Mouse (Mus musculus) CH12.LX (cell line): ENCODE measurements around the gene Nucb1. TPM values are rescaled to one million over a fixed set of nuclear protein-coding genes. Genes with fewer than 3 reads are reported as not detected.
"Not testable (repeated sequence)": the region's sequence is repeated elsewhere in the genome, so short reads cannot be mapped to it uniquely, and the experiment has no call there.

ENCODE experiments used
- DNase-seq: peaks from one replicate; pipeline ENCODE4 v3.0.0-alpha.2; 2013; ENCODE audit errors: extremely low read depth
- H3K27ac ChIP-seq: 2 replicates; pipeline ENCODE4 v1.5.1; 2012; ENCODE audit warnings: low read depth, mild to moderate bottlenecking, control low read depth, moderate library complexity; ENCODE audit not compliant: insufficient read depth
- H3K27me3 ChIP-seq: replicated peaks from 2 replicates; pipeline ENCODE3; 2012; ENCODE audit warnings: inconsistent platforms
- H3K36me3 ChIP-seq, 2 experiments: replicated peaks in 1 of 2; 2 replicates each; pipeline versions ENCODE3 to v1.6.1; 2012; ENCODE audit warnings: inconsistent platforms in 1 of 2, low read length in 1 of 2, mild to moderate bottlenecking in 1 of 2, mixed read lengths in 1 of 2, moderate library complexity in 1 of 2; ENCODE audit not compliant: control insufficient read depth in 1 of 2, insufficient read depth in 1 of 2
- H3K4me1 ChIP-seq, 2 experiments: 2 replicates each; pipeline ENCODE4 v1.6.1; 2012; ENCODE audit warnings: inconsistent platforms in 1 of 2, moderate library complexity in 1 of 2; ENCODE audit not compliant: insufficient read depth in 2 of 2, control insufficient read depth in 1 of 2
- H3K4me2 ChIP-seq: 2 replicates; pipeline ENCODE4 v1.6.1; 2012; ENCODE audit warnings: low read depth, mild to moderate bottlenecking, control low read depth; ENCODE audit not compliant: poor library complexity, insufficient read depth, severe bottlenecking
- H3K4me3 ChIP-seq, 3 experiments: fragments of 150-350 bp in 1 of 3; sonication (generic) in 1 of 3; replicated peaks in 1 of 3; 2 replicates each; pipeline versions ENCODE3 to v1.5.1; 2011 to 2012; ENCODE audit warnings: low read depth in 2 of 3, low read length in 2 of 3, mild to moderate bottlenecking in 2 of 3, moderate library complexity in 2 of 3, control low read depth in 1 of 3, improper control_type of control experiment in 1 of 3, inconsistent platforms in 1 of 3, mixed read lengths in 1 of 3; ENCODE audit not compliant: poor library complexity in 1 of 3
- H3K79me2 ChIP-seq: replicated peaks from 2 replicates; pipeline ENCODE4 v1.6.1; 2012; ENCODE audit warnings: mild to moderate bottlenecking, moderate library complexity; ENCODE audit not compliant: control insufficient read depth, poor library complexity, insufficient read depth, severe bottlenecking; ENCODE audit errors: extremely low read depth
- H3K9ac ChIP-seq: 2 replicates; pipeline ENCODE4 v1.6.1; 2012; ENCODE audit warnings: low read depth, mild to moderate bottlenecking, control low read depth, moderate library complexity; ENCODE audit not compliant: insufficient read depth
- H3K9me3 ChIP-seq: replicated peaks from 2 replicates; pipeline ENCODE3; 2012; ENCODE audit warnings: low read length, inconsistent platforms, mixed read lengths
- BHLHE40 ChIP-seq: IDR thresholded peaks from 2 replicates; pipeline ENCODE4 v1.6.1; 2011; ENCODE audit warnings: mild to moderate bottlenecking, low read depth, low read length, improper control_type of control experiment
- CHD1 ChIP-seq: IDR thresholded peaks from 2 replicates; pipeline ENCODE4 v1.6.1; 2012; ENCODE audit warnings: low read depth, low read length, improper control_type of control experiment, inconsistent platforms
- CHD2 ChIP-seq: IDR thresholded peaks from 2 replicates; pipeline ENCODE4 v1.6.1; 2011; ENCODE audit warnings: low read length, improper control_type of control experiment
- CTCF ChIP-seq, 2 experiments: IDR thresholded peaks in 1 of 2; conservative IDR thresholded peaks in 1 of 2; 2 replicates each; pipeline ENCODE4 v1.5.1; 2011 to 2012; ENCODE audit warnings: low read depth in 2 of 2, low read length in 2 of 2, improper control_type of control experiment in 1 of 2, inconsistent platforms in 1 of 2, mild to moderate bottlenecking in 1 of 2, moderate library complexity in 1 of 2
- ELF1 ChIP-seq: IDR thresholded peaks from 2 replicates; pipeline ENCODE4 v1.6.1; 2014; ENCODE audit warnings: low read depth, mild to moderate bottlenecking, inconsistent platforms, low read length, improper control_type of control experiment
- EP300 ChIP-seq: IDR thresholded peaks from 2 replicates; pipeline ENCODE4 v1.6.1; 2011; ENCODE audit warnings: low read length, improper control_type of control experiment
- IRF4 ChIP-seq: IDR thresholded peaks from 2 replicates; pipeline ENCODE4 v1.6.1; 2014; ENCODE audit warnings: low read depth, mild to moderate bottlenecking, inconsistent platforms, low read length, improper control_type of control experiment
- JUN ChIP-seq: IDR thresholded peaks from 2 replicates; pipeline ENCODE4 v1.6.1; 2011; ENCODE audit warnings: low read depth, mild to moderate bottlenecking, low read length, improper control_type of control experiment, moderate library complexity; ENCODE audit not compliant: insufficient read depth
- JUND ChIP-seq: conservative IDR thresholded peaks from 2 replicates; pipeline ENCODE4 v1.6.1; 2011; ENCODE audit warnings: low read depth, low read length, improper control_type of control experiment
- MYC ChIP-seq: IDR thresholded peaks from 2 replicates; pipeline ENCODE4 v1.6.1; 2011; ENCODE audit warnings: low read depth, mild to moderate bottlenecking, improper control_type of control experiment, low read length
- NELFE ChIP-seq: IDR thresholded peaks from 2 replicates; pipeline ENCODE4 v1.6.1; 2011; ENCODE audit warnings: low read depth, low read length, improper control_type of control experiment
- NRF1 ChIP-seq: IDR thresholded peaks from 2 replicates; pipeline ENCODE4 v1.6.1; 2014; ENCODE audit warnings: low read depth, mild to moderate bottlenecking, inconsistent platforms, low read length, improper control_type of control experiment, moderate library complexity
- PAX5 ChIP-seq: IDR thresholded peaks from 2 replicates; pipeline ENCODE4 v1.6.1; 2012; ENCODE audit warnings: low read length, inconsistent platforms, mixed read lengths
- POLR2A ChIP-seq: IDR thresholded peaks from 2 replicates; pipeline ENCODE4 v1.6.1; 2011; ENCODE audit warnings: low read depth, mild to moderate bottlenecking, improper control_type of control experiment, low read length
- POLR2AphosphoS2 ChIP-seq: IDR thresholded peaks from 2 replicates; pipeline ENCODE4 v1.6.1; 2011; ENCODE audit warnings: low read depth, low read length, improper control_type of control experiment
- RAD21 ChIP-seq: IDR thresholded peaks from 2 replicates; pipeline ENCODE4 v1.6.1; 2011; ENCODE audit warnings: low read depth, mild to moderate bottlenecking, low read length, improper control_type of control experiment, moderate library complexity
- SIN3A ChIP-seq: IDR thresholded peaks from 2 replicates; pipeline ENCODE4 v1.6.1; 2012; ENCODE audit warnings: low read length, improper control_type of control experiment, inconsistent platforms
- SMC3 ChIP-seq: IDR thresholded peaks from 2 replicates; pipeline ENCODE4 v1.6.1; 2011; ENCODE audit warnings: low read depth, low read length, improper control_type of control experiment
- TBP ChIP-seq: conservative IDR thresholded peaks from 2 replicates; pipeline ENCODE4 v1.6.1; 2011; ENCODE audit warnings: low read depth, low read length, improper control_type of control experiment
- UBTF ChIP-seq: IDR thresholded peaks from 2 replicates; pipeline ENCODE4 v1.6.1; 2012; ENCODE audit warnings: low read depth, mild to moderate bottlenecking, inconsistent platforms, low read length, improper control_type of control experiment, moderate library complexity
- ZC3H11A ChIP-seq: IDR thresholded peaks from 2 replicates; pipeline ENCODE4 v1.6.1; 2012; ENCODE audit warnings: low read depth, mild to moderate bottlenecking, inconsistent platforms, low read length, improper control_type of control experiment
- ZKSCAN1 ChIP-seq: IDR thresholded peaks from 2 replicates; pipeline ENCODE4 v1.6.1; 2012; ENCODE audit warnings: low read depth, inconsistent platforms, low read length, improper control_type of control experiment, borderline replicate concordance
- ZNF384 ChIP-seq: IDR thresholded peaks from 2 replicates; pipeline ENCODE4 v1.6.1; 2012; ENCODE audit warnings: low read depth, low read length, improper control_type of control experiment, inconsistent platforms
- dilution Hi-C: fragments of 300-500 bp; cut with MboI; formaldehyde crosslinking; loops from 2 replicates; pipeline ENCODE4 v1.14.3; 2020; ENCODE audit warnings: low sequenced_read_pairs; ENCODE audit not compliant: extremely low pct_unique_long_range_greater_than_20kb, extremely low pct_ligation_motif_present
- in situ Hi-C: fragments of 300-500 bp; cut with MboI; formaldehyde crosslinking; loops from 3 replicates; pipeline ENCODE4 v1.14.3; 2019; ENCODE audit warnings: low sequenced_read_pairs, low pct_ligation_motif_present, low pct_unique_long_range_greater_than_20kb, mixed read lengths
- polyA plus RNA-seq: library from polyadenylated mRNA; unstranded; fragments of >175 nt; gene quantifications from 2 replicates; pipeline ENCODE4 v1.2.1, GENCODE M21; 2012; ENCODE audit warnings: low read depth; ENCODE audit not compliant: insufficient read length
- total RNA-seq, 2 experiments: library from RNA; depleted of rRNA; stranded (reverse); fragments of 300-350 nt in 1 of 2; fragments of >200 nt in 1 of 2; gene quantifications; 2 replicates each; pipeline ENCODE4 v1.2.3; 2012 to 2014

Nucb1 gene
- total and polyA plus RNA-seq, 3 experiments = 40.8 to 90.4 (median 83.4) TPM

DNA sequence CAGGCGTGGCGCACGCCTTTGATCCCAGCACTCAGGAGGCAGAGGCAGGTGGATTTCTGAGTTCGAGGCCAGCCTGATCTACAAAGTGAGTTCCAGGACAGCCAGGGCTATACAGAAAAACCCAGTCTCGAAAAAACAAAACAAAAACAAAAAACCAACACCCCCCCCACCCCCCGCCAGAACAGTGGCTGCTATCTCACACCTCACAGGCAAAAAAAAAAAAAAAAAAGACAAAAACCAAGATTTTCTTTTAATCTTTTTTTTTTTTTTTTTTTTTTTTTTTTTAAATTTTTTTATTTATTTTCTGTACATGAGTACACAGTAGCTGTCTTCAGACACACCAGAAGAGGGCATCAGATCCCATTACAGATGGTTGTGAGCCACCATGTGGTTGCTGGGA is 17.0 kb upstream of the Nucb1 start:
- TF ChIP-seq ZNF384 = peak; percentile 25; the same call in 1 of the 2 replicates
- H3K27ac ChIP-seq, H3K9me3 ChIP-seq, H3K4me3 ChIP-seq, H3K9ac ChIP-seq, H3K4me2 ChIP-seq, dilution Hi-C loops, DNase-seq: not testable (repeated sequence)
- in situ Hi-C loops = loop anchor here (10.0 kb wide), 1 partner anchor 58 kb away; no protein-coding TSS in a partner anchor
- Histone ChIP-seq H3K27me3 (peaks cover 28% of the 10 kb centered on the region), H3K4me1 (peaks cover 8 to 43% of the 10 kb centered on the region in 2 experiments), H3K79me2 (peaks cover 24% of the 10 kb centered on the region), H3K36me3 (peaks cover 19 to 25% of the 10 kb centered on the region in 2 experiments)

- Histone ChIP-seq H3K27ac (peak overlapping the region; percentile 14; the same call in 1 of the 2 replicates), H3K4me3 (peak overlapping the region; percentile 44 to 92 (median 59)), H3K4me2 (peak overlapping the region; percentile 41; the same call in 1 of the 2 replicates), H3K27me3 (peaks cover 22% of the 10 kb centered on the region), H3K9ac (peak overlapping the region; percentile 81), H3K36me3 (peaks cover 19 to 29% of the 10 kb centered on the region in 2 experiments), H3K79me2 (peaks cover 24% of the 10 kb centered on the region), H3K9me3 (no peaks in the 10 kb centered on the region), H3K4me1 (peaks cover 8 to 45% of the 10 kb centered on the region in 2 experiments)
- in situ Hi-C loops (loop anchor here (10.0 kb wide), 1 partner anchor 58 kb away; no protein-coding TSS in a partner anchor), dilution Hi-C loops (no loop called here)
- peak; percentile 40 for DNase-seq
- TF ChIP-seq UBTF (no peak), CHD2 (no peak), JUND (no peak; the same call in 1 of the 2 replicates), RAD21 (peak; percentile 42), IRF4 (no peak), ZNF384 (peak; percentile 27; the same call in 1 of the 2 replicates), POLR2AphosphoS2 (no peak), SMC3 (peak; percentile 38; the same call in 1 of the 2 replicates), BHLHE40 (no peak), CTCF (conservative IDR thresholded peaks at IDR 0.05 in 1 of 2, IDR thresholded peaks at IDR 0.05 in 1 of 2; ENCODE audit: low read depth in 2 of 2, low read length in 2 of 2) (peak in 1 of 2 experiments; percentile 63; a peak in 2 of 4 replicates), MYC (0 out of 2 replicates have a peak, but pooled peaks have one; percentile 6)
- TF ChIP-seq, all 38 proteins: peak for 5
These were observed 16.4 kb upstream of the Nucb1 start for GRCm38 (mm10) chr7:45526474-45527120.

- Histone ChIP-seq H3K9ac (peak within 1 kb of the TSS; percentile 81), H3K4me2 (peak within 1 kb of the TSS; percentile 71), H3K36me3 (peaks cover 19 to 29% of the 10 kb centered on the region in 2 experiments), H3K27ac (peak within 1 kb of the TSS; percentile 75), H3K4me1 (peaks cover 8 to 45% of the 10 kb centered on the region in 2 experiments), H3K27me3 (peaks cover 18% of the 10 kb centered on the region), H3K4me3 (peak within 1 kb of the TSS; percentile 59 to 92 (median 88)), H3K79me2 (peaks cover 24% of the 10 kb centered on the region), H3K9me3 (no peaks in the 10 kb centered on the region)
- dilution Hi-C loops = no loop called here
- DNase-seq = peak; percentile 95
- in situ Hi-C loops = loop anchor here (10.0 kb wide), 1 partner anchor 59 kb away; no protein-coding TSS in a partner anchor
- TF ChIP-seq TBP = peak; percentile 97
- peak; percentile 56 for TF ChIP-seq UBTF
- no peak for TF ChIP-seq PAX5
- TF ChIP-seq ZC3H11A = no peak
- peak; percentile 39; the same call in 1 of the 2 replicates for TF ChIP-seq NRF1
- TF ChIP-seq POLR2A = peak; percentile 99
- no peak for TF ChIP-seq CHD1
- TF ChIP-seq RAD21 = no peak
- TF ChIP-seq ELF1 = peak; percentile 85
- TF ChIP-seq NELFE = peak; percentile 95
- TF ChIP-seq JUND = no peak; the same call in 1 of the 2 replicates
- TF ChIP-seq ZKSCAN1 = no peak
- TF ChIP-seq EP300 = no peak
- peak; percentile 60 for TF ChIP-seq IRF4
- no peak for TF ChIP-seq JUN
- TF ChIP-seq SIN3A = no peak; the same call in 1 of the 2 replicates
These were observed 15.7 kb upstream of the Nucb1 start, which contains the start of the genes Ppp1r15a and Plekha4 for GRCm38 (mm10) chr7:45525809-45526473. Gene Ppp1r15a, minus strand, starts transcription at chr7:45526268. Gene Plekha4, plus strand, starts transcription at chr7:45526330.
